Mouse (Mus musculus): Measurements from ENCODE around the gene Gng13.
"Not testable (repeated sequence)": the region's sequence is repeated elsewhere in the genome, so short reads cannot be mapped to it uniquely, and the experiment has no call there.

The Gng13 gene

GRCm38 (mm10) chr17:25727265-25728008, 10.5 kb downstream of the Gng13 start, which contains the start of the genes Chtf18 and Rpusd1:
Chtf18 (minus strand) TSS chr17:25727419.
Rpusd1 (plus strand) TSS chr17:25727670.
- in situ Hi-C loops (cut with MboI; ENCODE audit: unreplicated experiment in 2 of 2), result no loop called here

GRCm38 (mm10) chr17:25728009-25728270, 11.0 kb downstream of the Gng13 start:
- in situ Hi-C loops (cut with MboI; ENCODE audit: unreplicated experiment in 2 of 2), result no loop called here

GRCm38 (mm10) chr17:25732082-25732481, 15.1 kb downstream of the Gng13 start:
- in situ Hi-C loops (cut with MboI; ENCODE audit: unreplicated experiment in 2 of 2), result loop anchor here (5.0 kb wide), 1 partner anchor 70 kb away; no protein-coding TSS in a partner anchor

GRCm38 (mm10) chr17:25735246-25735645, 18.3 kb downstream of the Gng13 start:
- in situ Hi-C loops (cut with MboI; ENCODE audit: unreplicated experiment in 2 of 2), result no loop called here

- in situ Hi-C loops (cut with MboI; ENCODE audit: unreplicated experiment in 2 of 2), result no loop called here
Measured at GRCm38 (mm10) chr17:25735745-25736144, 18.8 kb downstream of the Gng13 start, which contains the start of gene Mslnl. Mslnl (plus strand) TSS chr17:25736042.

GRCm38 (mm10) chr17:25738861-25739260, 21.9 kb downstream of the Gng13 start:
- in situ Hi-C loops (cut with MboI; ENCODE audit: unreplicated experiment in 2 of 2), result no loop called here

- in situ Hi-C loops (cut with MboI; ENCODE audit: unreplicated experiment in 2 of 2), result not testable (repeated sequence)
Measured at GRCm38 (mm10) chr17:25741471-25741870, 24.5 kb downstream of the Gng13 start.

- in situ Hi-C loops (cut with MboI; ENCODE audit: unreplicated experiment in 2 of 2), result no loop called here
Measured at GRCm38 (mm10) chr17:25743831-25744230, 26.9 kb downstream of the Gng13 start.

- in situ Hi-C loops (cut with MboI; ENCODE audit: unreplicated experiment in 2 of 2), result no loop called here
Measured at GRCm38 (mm10) chr17:25744311-25744710, 27.3 kb downstream of the Gng13 start.

GRCm38 (mm10) chr17:25748238-25748637, 31.3 kb downstream of the Gng13 start:
- in situ Hi-C loops (cut with MboI; ENCODE audit: unreplicated experiment in 2 of 2), result no loop called here

- in situ Hi-C loops (cut with MboI; ENCODE audit: unreplicated experiment in 2 of 2), result no loop called here
Measured at GRCm38 (mm10) chr17:25749314-25749713, 32.3 kb downstream of the Gng13 start.

- in situ Hi-C loops (cut with MboI; ENCODE audit: unreplicated experiment in 2 of 2), result loop anchor here in 1 of 2 experiments (25.0 kb wide), 1 partner anchor 661 kb away; the partner anchor contains the start of gene Neurl1b
Measured at GRCm38 (mm10) chr17:25751446-25751845, 34.5 kb downstream of the Gng13 start.

GRCm38 (mm10) chr17:25754241-25754640, 37.3 kb downstream of the Gng13 start, which contains the start of gene Msln:
Msln (minus strand) TSS chr17:25754378.
- in situ Hi-C loops (cut with MboI; ENCODE audit: unreplicated experiment in 2 of 2), result loop anchor here in 1 of 2 experiments (25.0 kb wide), 1 partner anchor 658 kb away; the partner anchor contains the start of gene Neurl1b

GRCm38 (mm10) chr17:25755086-25755485, 38.1 kb downstream of the Gng13 start:
- in situ Hi-C loops (cut with MboI; ENCODE audit: unreplicated experiment in 2 of 2), result loop anchor here in 1 of 2 experiments (25.0 kb wide), 1 partner anchor 657 kb away; the partner anchor contains the start of gene Neurl1b

- in situ Hi-C loops (cut with MboI; ENCODE audit: unreplicated experiment in 2 of 2), result loop anchor here in 1 of 2 experiments (25.0 kb wide), 1 partner anchor 656 kb away; the partner anchor contains the start of gene Neurl1b
Measured at GRCm38 (mm10) chr17:25755627-25756377, 38.8 kb downstream of the Gng13 start.

- in situ Hi-C loops (cut with MboI; ENCODE audit: unreplicated experiment in 2 of 2), result loop anchor here in 1 of 2 experiments (25.0 kb wide), 1 partner anchor 656 kb away; the partner anchor contains the start of gene Neurl1b
Measured at GRCm38 (mm10) chr17:25756378-25757242, 39.6 kb downstream of the Gng13 start.

GRCm38 (mm10) chr17:25757691-25758090, 40.7 kb downstream of the Gng13 start:
- in situ Hi-C loops (cut with MboI; ENCODE audit: unreplicated experiment in 2 of 2), result loop anchor here in 1 of 2 experiments (25.0 kb wide), 1 partner anchor 655 kb away; the partner anchor contains the start of gene Neurl1b

- in situ Hi-C loops (cut with MboI; ENCODE audit: unreplicated experiment in 2 of 2), result loop anchor here in 1 of 2 experiments (25.0 kb wide), 1 partner anchor 652 kb away; the partner anchor contains the start of gene Neurl1b
Measured at GRCm38 (mm10) chr17:25760148-25760547, 43.2 kb downstream of the Gng13 start.

GRCm38 (mm10) chr17:25761561-25761970, 44.6 kb downstream of the Gng13 start:
- in situ Hi-C loops (cut with MboI; ENCODE audit: unreplicated experiment in 2 of 2), result loop anchor here in 1 of 2 experiments (25.0 kb wide), 1 partner anchor 651 kb away; the partner anchor contains the start of gene Neurl1b

GRCm38 (mm10) chr17:25762591-25762990, 45.6 kb downstream of the Gng13 start:
- in situ Hi-C loops (cut with MboI; ENCODE audit: unreplicated experiment in 2 of 2), result loop anchor here in 1 of 2 experiments (25.0 kb wide), 1 partner anchor 650 kb away; the partner anchor contains the start of gene Neurl1b

Data from v-Abl transformed pro-B cells (cell line).